Mouse (Mus musculus) olfactory bulb, adult 2 months (tissue): ENCODE measurements around the gene Ankdd1b.

ENCODE experiments used
- CTCF ChIP-seq: fragments of 200-500 bp; IDR thresholded peaks from 2 replicates; pipeline ENCODE4 v1.5.1; 2012; ENCODE audit warnings: low read depth, mild to moderate bottlenecking, low read length, moderate library complexity; ENCODE audit not compliant: insufficient read depth
- POLR2A ChIP-seq: fragments of 200-500 bp; IDR thresholded peaks from 2 replicates; pipeline ENCODE4 v1.6.1; 2012; ENCODE audit warnings: mild to moderate bottlenecking, low read depth, low read length, moderate library complexity; ENCODE audit not compliant: insufficient read depth

- no peak for TF ChIP-seq CTCF
- TF ChIP-seq POLR2A: no peak
Observed at GRCm38 (mm10) chr13:96452621-96453020, 18.4 kb downstream of the Ankdd1b start.
